Mouse (Mus musculus) T-cell, adult 2 months (primary cell): ENCODE measurements around the gene Olfr1326-ps1.

Experiments used
- DNase-seq: peaks from one replicate; pipeline ENCODE4 v3.0.0; 2022; ENCODE audit warnings: low spot score

The Olfr1326-ps1 gene

DNA sequence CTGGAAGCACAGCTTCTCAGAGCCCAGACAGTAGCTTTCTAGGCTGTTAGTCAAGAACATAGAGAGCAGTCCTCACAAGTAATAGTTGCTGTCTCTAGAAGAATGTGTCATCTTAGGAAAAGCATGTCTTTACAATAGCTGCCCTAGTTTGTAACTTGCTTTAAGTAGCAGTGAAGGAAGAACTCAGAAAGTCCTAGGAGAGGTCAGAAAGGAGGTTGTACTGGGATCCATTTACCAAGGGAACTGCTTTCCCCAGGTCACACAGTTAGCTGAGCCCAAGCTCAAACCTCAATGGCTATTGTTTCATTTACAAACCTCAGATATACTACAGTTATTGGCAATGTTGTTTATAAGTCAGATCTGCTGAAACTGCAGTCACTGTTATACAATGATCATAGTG is at the start of gene Olfr1326-ps1:
TSS of gene Olfr1326-ps1 (minus strand) at position 101 of the 400 bp plus-strand sequence.
- DNase-seq: no peak

DNA sequence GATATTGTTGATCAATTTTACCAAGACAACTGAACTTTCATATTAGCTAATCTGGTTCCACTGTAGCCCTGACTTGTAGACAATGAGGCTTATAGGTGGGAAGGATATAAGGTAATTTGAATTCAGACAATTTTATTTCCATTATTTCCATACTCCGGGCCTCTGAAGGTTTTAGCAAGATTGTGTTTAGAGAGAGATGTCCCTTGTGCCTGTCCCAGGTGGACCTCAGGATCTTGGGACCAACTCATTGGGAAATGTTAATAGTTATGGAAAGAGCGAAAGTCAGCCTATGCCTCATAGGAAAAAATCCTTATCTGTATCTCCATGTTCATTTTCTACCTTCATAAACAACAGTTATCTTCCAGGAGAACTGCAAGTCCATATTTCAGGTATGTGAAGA is 17.7 kb upstream of the Olfr1326-ps1 start, which contains the start of gene Olfr1325:
TSS of gene Olfr1325 (plus strand) at position 301 of the 400 bp plus-strand sequence.
- DNase-seq: no peak
